Mouse (Mus musculus) thymus, adult 18-20 months (tissue): ENCODE results near the gene Nps.
"Not testable (repeated sequence)": the region's sequence is repeated elsewhere in the genome, so short reads cannot be mapped to it uniquely, and the experiment has no call there.

Source experiments
- DNase-seq, 2 experiments: peaks; one replicate each; pipeline ENCODE4 v3.0.0; 2022; ENCODE audit warnings: mixed read lengths in 2 of 2

The Nps gene

DNA sequence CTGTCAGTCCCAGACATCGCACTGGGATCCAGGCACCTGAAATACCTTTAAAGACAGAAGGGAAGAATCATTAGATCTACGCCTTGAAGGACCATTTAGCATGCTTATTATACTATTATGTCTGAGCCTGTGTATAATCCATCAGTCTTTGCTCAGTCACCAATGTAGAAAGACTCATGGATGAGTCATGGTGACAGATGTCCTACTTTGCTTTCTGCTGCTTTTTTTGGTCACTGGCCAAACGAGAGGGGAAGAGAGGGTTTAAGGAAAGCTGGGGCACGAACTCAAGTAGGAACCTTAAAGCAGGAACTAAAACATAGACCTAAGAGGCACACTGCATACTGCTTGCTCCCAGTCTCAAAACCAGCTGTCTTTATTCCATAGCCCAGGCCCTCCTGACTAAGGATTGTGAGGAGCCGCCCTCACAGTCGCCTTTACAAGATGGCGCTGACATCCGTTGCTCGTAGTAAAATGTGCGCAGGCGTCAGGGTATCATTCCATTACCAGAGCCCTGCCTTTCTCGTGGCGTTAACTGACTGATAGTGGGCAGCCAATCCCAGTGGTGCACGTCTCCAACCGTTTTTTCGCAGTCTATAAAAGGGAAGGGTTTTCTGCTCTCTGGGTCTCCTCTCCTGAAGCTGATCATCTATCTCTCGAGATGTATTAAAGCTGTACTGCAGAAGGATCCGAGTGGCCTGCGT lies at the start of gene Nps:
Gene Nps, plus strand, starts transcription at position 651 of the 701 bp plus-strand sequence.
- not testable (repeated sequence) for DNase-seq

- DNase-seq, result no peak
These were observed 49.4 kb upstream of the Nps start for GRCm38 (mm10) chr7:135208947-135209567.

GRCm38 (mm10) chr7:135210296-135210695 lies 48.2 kb upstream of the Nps start:
- no peak for DNase-seq

DNA sequence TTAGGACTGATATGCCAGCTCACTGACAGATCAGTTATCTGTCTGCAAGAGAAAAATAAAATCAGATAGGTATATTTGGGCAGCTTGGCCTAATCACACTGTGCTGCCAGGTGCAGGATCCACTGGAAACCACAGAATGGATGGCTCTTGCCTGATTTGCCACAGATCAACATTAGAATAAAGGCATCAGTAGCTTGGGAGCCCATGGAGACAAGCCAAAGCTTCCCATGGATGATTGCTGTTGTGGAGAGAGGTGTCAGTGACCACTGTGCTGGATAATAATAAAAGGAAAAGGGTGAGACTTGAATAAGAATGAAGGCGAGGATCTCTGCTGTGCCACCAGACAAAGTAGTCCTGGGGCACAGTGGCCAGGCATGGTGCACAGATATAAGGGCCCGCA lies 47.7 kb upstream of the Nps start:
- DNase-seq, result no peak

DNA sequence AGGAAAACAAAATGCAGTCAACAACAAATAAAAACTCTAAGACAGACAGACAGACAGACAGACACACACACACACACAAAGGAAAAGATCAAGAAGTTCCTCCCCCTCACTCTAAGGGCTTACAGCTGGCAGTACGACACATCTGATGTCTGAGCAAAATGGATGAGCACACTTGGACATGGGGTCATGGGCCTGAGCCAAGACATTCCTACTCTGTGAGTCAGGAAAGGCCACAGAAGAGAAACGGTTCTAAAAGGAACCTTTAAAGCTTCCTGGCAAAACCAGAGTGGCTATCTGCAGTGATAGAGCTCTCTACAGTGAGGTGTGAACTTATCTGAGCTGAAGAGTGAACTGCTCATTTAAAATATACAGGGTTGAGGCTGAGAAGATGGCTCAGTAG lies 46.0 kb upstream of the Nps start:
- DNase-seq, result no peak

- DNase-seq, result no peak
These were observed 37.0 kb upstream of the Nps start for GRCm38 (mm10) chr7:135221475-135221874.

DNA sequence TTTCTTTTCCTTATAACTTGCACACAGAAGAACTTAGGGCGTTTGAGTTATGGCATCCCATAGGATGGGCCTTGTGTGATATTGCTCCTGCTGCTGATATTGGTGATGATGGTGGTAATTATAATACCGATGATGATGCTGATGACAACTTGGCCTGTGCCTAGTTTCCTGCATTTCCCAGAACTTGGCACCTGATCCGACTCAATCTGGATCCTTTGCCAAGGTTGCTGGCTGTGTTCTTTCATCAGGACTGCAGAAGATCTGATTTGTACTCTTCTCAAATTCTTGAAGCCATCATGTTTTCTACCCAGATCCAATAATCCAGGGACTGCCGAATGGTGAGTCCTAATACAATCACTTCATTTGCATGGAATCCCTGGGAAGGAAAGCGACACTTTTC lies 32.5 kb upstream of the Nps start:
- DNase-seq, result no peak

GRCm38 (mm10) chr7:135237152-135237551 lies 21.4 kb upstream of the Nps start:
- no peak for DNase-seq

GRCm38 (mm10) chr7:135239441-135239840 lies 19.1 kb upstream of the Nps start:
- DNase-seq, result no peak

DNA sequence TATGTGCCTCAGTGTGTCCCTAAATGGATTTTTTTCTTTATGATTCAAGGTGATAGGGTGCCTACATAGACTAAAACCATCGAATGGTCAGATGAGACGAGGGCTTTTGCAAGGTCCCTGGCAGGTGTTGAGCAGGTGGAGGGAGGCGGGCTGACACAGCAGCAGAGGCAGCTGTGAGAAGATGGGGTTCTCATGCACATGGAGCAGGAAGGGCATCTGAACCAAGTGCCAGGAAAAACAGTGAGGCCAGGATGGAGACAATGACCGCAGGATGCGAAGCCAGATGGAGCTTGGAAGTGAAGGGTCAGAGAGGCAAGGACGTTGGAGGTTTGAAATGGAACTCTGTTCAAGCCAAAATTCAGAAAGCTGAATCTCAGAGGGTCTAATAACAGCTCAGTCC lies 18.5 kb upstream of the Nps start:
- no peak for DNase-seq

DNA sequence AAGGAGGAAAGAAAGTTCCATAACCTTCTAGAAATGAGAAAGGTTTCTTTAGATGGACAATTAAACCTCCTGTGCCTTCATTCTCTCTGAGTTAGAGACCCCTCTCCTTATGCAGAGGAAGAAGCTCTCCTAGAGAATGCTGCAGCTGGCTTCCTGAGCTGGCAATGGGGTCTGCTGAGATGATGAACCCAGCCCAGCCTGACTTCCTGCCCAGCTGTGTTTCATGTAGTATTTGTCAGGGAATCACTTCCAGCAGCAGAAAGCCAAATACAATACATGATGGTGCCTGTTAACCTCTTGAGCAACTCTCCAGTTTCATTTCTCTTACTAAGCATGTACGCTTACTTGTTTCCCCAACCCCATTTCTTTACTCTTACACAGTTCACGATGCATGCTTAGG lies 17.9 kb upstream of the Nps start:
- DNase-seq, result no peak

GRCm38 (mm10) chr7:135244171-135244880 lies 14.2 kb upstream of the Nps start:
- DNase-seq, result no peak

- DNase-seq, result no peak
These were observed 12.1 kb upstream of the Nps start for GRCm38 (mm10) chr7:135246386-135246785.

- DNase-seq, result no peak
These were observed 5.3 kb upstream of the Nps start for GRCm38 (mm10) chr7:135253249-135253648.

DNA sequence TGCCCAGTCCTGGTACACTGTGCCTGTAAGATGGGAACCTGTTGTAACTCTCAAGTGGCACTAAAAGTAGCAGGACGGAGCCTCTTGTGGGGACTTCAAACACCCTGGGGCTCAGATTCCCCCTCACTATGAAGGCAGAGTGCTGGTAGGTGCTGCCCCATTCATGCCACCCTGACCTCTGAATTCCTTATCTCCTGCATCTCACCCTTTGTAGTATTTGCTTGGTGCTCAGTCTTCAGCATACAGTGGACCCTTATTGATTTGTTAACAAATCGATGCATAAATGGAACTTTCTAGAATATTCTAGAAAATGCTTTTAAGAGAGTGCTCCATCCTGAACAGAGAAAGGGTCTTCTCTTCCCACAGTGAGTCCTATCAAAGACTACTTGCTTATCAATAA lies 4.1 kb upstream of the Nps start:
- no peak for DNase-seq

GRCm38 (mm10) chr7:135271011-135271410 lies 12.5 kb downstream of the Nps start:
- DNase-seq, result no peak

- DNase-seq, result no peak
These were observed 24.7 kb downstream of the Nps start for GRCm38 (mm10) chr7:135283212-135283611.

DNA sequence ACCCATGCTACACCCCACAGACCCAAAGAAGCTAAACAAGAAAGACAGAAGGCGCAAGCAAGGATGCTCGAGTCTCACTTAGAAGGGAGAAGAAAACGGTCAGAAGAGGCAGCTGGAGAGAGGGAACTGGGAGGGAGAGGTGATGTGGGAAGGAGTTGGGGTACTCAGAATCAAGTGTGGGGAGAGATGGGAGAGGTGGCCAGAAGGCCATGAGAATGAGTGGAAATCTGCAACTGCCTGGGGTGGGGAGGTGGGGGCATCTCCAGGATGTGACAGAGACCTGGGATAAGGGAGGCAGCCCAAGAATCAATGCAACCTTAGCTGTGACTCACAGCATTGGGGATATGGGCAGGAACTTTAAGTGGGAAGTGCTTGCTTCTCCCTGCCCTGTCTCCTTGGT lies 31.5 kb downstream of the Nps start:
- no peak for DNase-seq

GRCm38 (mm10) chr7:135291646-135292236 lies 33.2 kb downstream of the Nps start:
- DNase-seq, result no peak

DNA sequence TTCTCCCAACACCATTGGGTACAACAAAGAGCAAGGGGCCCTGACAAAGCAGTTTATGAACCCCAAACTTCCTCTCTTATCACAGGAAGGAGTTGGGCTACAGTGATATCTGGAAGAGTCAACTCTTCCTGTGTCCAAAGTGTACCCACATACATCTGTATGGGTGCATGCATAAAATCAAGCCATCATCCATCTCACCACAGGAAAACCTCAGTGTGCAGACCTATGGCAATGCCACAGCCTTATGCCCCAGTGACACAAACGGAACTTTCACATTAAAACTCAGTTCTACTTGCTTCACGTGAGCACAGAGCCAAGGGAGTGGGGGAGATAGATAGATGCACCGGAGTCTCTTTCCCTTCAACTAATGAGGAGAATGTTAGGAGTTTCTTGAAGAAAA lies 36.0 kb downstream of the Nps start:
- DNase-seq, result no peak

DNA sequence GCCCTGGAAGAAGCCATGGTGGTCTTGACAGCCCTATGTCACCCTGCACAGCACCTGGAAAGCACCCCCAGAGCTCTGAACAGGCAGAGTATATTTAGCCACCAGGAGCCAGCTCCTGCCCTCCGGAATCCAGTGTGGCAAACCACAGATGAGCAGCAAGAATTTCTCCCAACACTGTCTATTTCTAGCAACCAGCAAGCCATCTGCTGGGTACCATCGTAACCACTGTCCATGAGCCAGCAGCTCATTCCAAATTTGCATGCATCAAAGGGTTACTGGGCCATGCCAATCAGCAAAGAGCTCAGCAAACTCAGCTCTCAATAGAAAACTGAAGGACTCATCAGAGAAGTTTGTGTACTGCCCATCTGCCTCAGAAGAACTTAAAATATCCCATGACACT lies 46.0 kb downstream of the Nps start:
- no peak for DNase-seq
